Mouse (Mus musculus) forebrain, embryonic 16.5 days (tissue): Measurements from ENCODE around the gene Col4a2. TPM values are rescaled to one million over a fixed set of nuclear protein-coding genes. Genes with fewer than 3 reads are reported as not detected.

Experiments
- ATAC-seq: fragments of 200-750 bp; cut with Nextera tagmentation; 2 replicates; pipeline ENCODE4 v1.8.0; 2017; ENCODE audit warnings: mild to moderate bottlenecking, moderate library complexity
- H3K27ac ChIP-seq: fragments of 300-500 bp; sonication (generic); 2 replicates; pipeline ENCODE4 v1.5.1; 2014; ENCODE audit warnings: low read length, control low read depth
- H3K27me3 ChIP-seq: fragments of 300-500 bp; sonication (generic); replicated peaks from 2 replicates; pipeline ENCODE4 v1.6.1; 2014; ENCODE audit warnings: low read length; ENCODE audit not compliant: control insufficient read depth, insufficient read depth
- H3K36me3 ChIP-seq: fragments of 300-500 bp; sonication (generic); 2 replicates; pipeline ENCODE4 v1.6.1; 2014; ENCODE audit not compliant: control insufficient read depth, insufficient read depth
- H3K4me1 ChIP-seq: fragments of 300-500 bp; sonication (generic); replicated peaks from 2 replicates; pipeline ENCODE4 v1.6.1; 2014; ENCODE audit warnings: low read length; ENCODE audit not compliant: control insufficient read depth, insufficient read depth
- H3K4me2 ChIP-seq: fragments of 300-500 bp; sonication (generic); 2 replicates; pipeline ENCODE4 v1.6.1; 2014; ENCODE audit warnings: mild to moderate bottlenecking, low read length, control low read depth
- H3K4me3 ChIP-seq: fragments of 300-500 bp; sonication (generic); replicated peaks from 2 replicates; pipeline ENCODE4 v1.5.1; 2014; ENCODE audit warnings: mild to moderate bottlenecking, low read length, control low read depth
- H3K9ac ChIP-seq: fragments of 300-500 bp; sonication (generic); replicated peaks from 2 replicates; pipeline ENCODE4 v1.6.1; 2014; ENCODE audit warnings: low read depth, low read length, control low read depth
- H3K9me3 ChIP-seq: fragments of 300-500 bp; sonication (generic); 2 replicates; pipeline ENCODE4 v1.6.1; 2016; ENCODE audit warnings: low read length; ENCODE audit not compliant: control insufficient read depth
- WGBS: fragments of 180-500 bp; shearing (Covaris S2); extraction: QIAGEN DNeasy Blood & Tissue Kit; methylation state at CpG from one replicate; pipeline ENCODE4 v1.1.7; 2014; 5-methylcytosine and 5-hydroxymethylcytosine counted together
- polyA plus RNA-seq: library from polyadenylated mRNA; unstranded; fragments of >200 nt; fragmentation: Nextera tagmentation; extraction: Ambion mirVana; gene quantifications from 2 replicates; pipeline ENCODE4 v1.2.1, GENCODE M21; 2015

Col4a2 gene
- polyA plus RNA-seq, 1 experiment from 2014 or later: 29.1 TPM

GRCm38 (mm10) chr8:11393607-11394006 is 81.0 kb downstream of the Col4a2 start:
- H3K9ac ChIP-seq: no peak overlapping the region
- H3K27me3 ChIP-seq: no peaks in the 10 kb centered on the region
- H3K4me1 ChIP-seq: peaks cover 7% of the 10 kb centered on the region; the same call in 1 of the 2 replicates
- H3K9me3 ChIP-seq: no peaks in the 10 kb centered on the region
- WGBS: 35% methylated on average over 8 of the region's 8 CpGs
- ATAC-seq: no peak; the same call in 1 of the 2 replicates
- no peak overlapping the region for H3K4me2 ChIP-seq
- no peaks in the 10 kb centered on the region for H3K36me3 ChIP-seq
- H3K27ac ChIP-seq: no peak overlapping the region
- H3K4me3 ChIP-seq: no peak overlapping the region

DNA sequence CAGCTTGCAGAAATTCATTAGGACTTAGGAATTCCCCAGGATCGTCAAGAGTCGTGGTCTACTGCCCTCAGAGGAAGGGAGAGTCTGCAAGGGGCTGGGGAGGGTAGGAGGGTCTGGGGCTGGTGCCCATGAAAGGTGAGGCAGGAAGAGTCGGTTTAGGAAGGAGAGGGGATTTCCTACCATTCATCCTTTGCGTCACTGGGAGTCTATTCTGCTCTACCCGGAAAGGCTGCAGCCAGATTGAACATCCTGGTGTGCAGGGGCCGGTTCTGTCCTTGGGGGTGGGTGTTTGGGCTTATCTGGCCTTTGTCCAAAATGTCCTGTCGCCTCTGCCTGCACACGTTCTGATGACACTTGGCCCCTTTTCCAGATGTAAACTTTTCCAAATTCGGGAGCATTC is 82.2 kb downstream of the Col4a2 start:
- Histone ChIP-seq H3K9ac (no peak overlapping the region), H3K4me2 (no peak overlapping the region), H3K9me3 (no peaks in the 10 kb centered on the region), H3K36me3 (no peaks in the 10 kb centered on the region), H3K27ac (no peak overlapping the region), H3K4me3 (no peak overlapping the region), H3K27me3 (no peaks in the 10 kb centered on the region), H3K4me1 (peaks cover 7% of the 10 kb centered on the region)
- 61% methylated on average over 9 of the region's 9 CpGs for WGBS
- no peak for ATAC-seq

- H3K4me3 ChIP-seq: no peak overlapping the region
- no peak overlapping the region for H3K4me2 ChIP-seq
- H3K27ac ChIP-seq: no peak overlapping the region
- WGBS: 86% methylated on average over 10 of the region's 10 CpGs
- H3K9ac ChIP-seq: no peak overlapping the region
- H3K9me3 ChIP-seq: no peaks in the 10 kb centered on the region
- peaks cover 7% of the 10 kb centered on the region for H3K4me1 ChIP-seq
- H3K36me3 ChIP-seq: no peaks in the 10 kb centered on the region
- ATAC-seq: no peak
- H3K27me3 ChIP-seq: no peaks in the 10 kb centered on the region
Measured at GRCm38 (mm10) chr8:11395601-11396000, 83.0 kb downstream of the Col4a2 start.

GRCm38 (mm10) chr8:11396111-11396510 is 83.5 kb downstream of the Col4a2 start:
- no peak overlapping the region for H3K4me2 ChIP-seq
- WGBS: 74% methylated on average over 7 of the region's 7 CpGs
- no peaks in the 10 kb centered on the region for H3K36me3 ChIP-seq
- no peak for ATAC-seq
- no peak overlapping the region for H3K9ac ChIP-seq
- H3K4me3 ChIP-seq: no peak overlapping the region
- no peak overlapping the region; the same call in 1 of the 2 replicates for H3K27ac ChIP-seq
- H3K27me3 ChIP-seq: no peaks in the 10 kb centered on the region
- H3K4me1 ChIP-seq: peaks cover 7% of the 10 kb centered on the region
- no peaks in the 10 kb centered on the region for H3K9me3 ChIP-seq

DNA sequence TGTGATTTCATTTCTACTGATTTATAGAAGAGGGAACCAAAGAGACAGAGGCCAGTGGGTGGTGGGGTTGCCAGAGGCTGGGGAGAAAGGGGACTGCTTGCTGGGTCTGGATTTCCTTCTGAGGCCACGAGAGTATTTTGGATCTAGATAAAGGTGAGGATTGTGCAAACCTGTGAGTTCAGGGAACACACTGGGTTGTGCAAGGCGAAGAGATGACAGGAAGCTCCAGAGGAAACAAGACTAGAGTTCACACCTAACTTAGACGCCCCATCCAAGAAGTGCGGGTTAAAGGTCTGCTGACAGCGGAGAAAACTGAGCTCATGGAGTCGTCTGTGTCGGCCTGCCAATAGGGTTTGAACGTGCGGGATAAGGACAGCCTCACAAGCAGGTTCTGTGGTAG is 84.5 kb downstream of the Col4a2 start:
- no peaks in the 10 kb centered on the region for H3K36me3 ChIP-seq
- ATAC-seq: no peak
- H3K4me2 ChIP-seq: no peak overlapping the region
- H3K27me3 ChIP-seq: no peaks in the 10 kb centered on the region
- H3K9ac ChIP-seq: no peak overlapping the region
- no peak overlapping the region for H3K27ac ChIP-seq
- H3K4me3 ChIP-seq: no peak overlapping the region
- peaks cover 7% of the 10 kb centered on the region for H3K4me1 ChIP-seq
- H3K9me3 ChIP-seq: no peaks in the 10 kb centered on the region
- WGBS: 88% methylated on average over 9 of the region's 9 CpGs

- Histone ChIP-seq H3K9ac (no peak overlapping the region), H3K27ac (no peak overlapping the region), H3K4me2 (no peak overlapping the region), H3K36me3 (no peaks in the 10 kb centered on the region), H3K9me3 (no peaks in the 10 kb centered on the region), H3K4me3 (no peak overlapping the region), H3K4me1 (no peaks in the 10 kb centered on the region; the same call in 1 of the 2 replicates), H3K27me3 (no peaks in the 10 kb centered on the region)
- ATAC-seq: no peak
- whole genome bisulfite sequencing: 19% methylated on average over 8 of the region's 8 CpGs
Measured at GRCm38 (mm10) chr8:11399706-11400105, 87.1 kb downstream of the Col4a2 start.

DNA sequence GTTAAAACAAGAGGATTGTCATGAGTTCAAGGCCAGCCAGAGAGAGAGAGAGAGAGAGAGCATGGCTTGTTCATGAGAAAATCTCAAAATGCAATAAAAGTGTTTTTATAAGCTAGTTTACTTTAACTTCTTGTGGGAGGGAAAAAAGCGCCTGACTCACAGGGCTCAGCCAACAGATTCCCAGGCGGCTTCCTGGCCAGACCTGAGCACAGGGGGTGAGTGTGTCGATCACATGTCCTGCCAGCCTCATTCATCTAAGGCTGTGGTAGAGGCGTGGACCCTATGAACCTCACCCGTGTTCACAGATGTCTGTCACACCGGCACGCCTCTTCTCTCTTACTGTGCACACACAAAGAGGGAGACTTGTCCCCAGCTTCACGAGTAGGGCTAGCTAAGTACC is 87.6 kb downstream of the Col4a2 start:
- 80% methylated on average over 8 of the region's 8 CpGs for WGBS
- no peak overlapping the region for H3K27ac ChIP-seq

DNA sequence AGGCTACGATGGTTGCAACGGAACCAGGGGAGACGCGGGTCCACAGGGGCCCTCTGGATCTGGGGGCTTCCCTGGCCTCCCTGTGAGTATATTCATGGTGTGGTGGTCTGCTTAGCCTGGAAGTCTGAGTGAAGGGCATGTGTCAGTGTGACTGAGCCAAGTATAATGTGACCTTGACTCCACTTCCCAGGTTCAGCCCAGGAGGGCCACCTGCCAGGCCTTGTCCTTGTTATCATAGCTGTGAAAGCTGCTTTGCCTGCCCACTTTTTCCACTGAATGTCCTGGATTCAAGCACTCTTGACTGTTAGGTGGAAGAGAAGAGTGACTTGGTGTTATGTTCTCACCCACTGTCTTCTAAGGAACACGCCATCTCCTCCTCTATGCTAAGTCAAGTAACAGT is 88.6 kb downstream of the Col4a2 start:
- ATAC-seq: no peak
- WGBS: 97% methylated on average over 5 of the region's 5 CpGs
- no peaks in the 10 kb centered on the region for H3K27me3 ChIP-seq

More for the DNA sequence above, 87.6 kb downstream of the Col4a2 start:
- no peaks in the 10 kb centered on the region; the same call in 1 of the 2 replicates for H3K4me1 ChIP-seq
- no peak for ATAC-seq
- H3K36me3 ChIP-seq: no peaks in the 10 kb centered on the region
- no peak overlapping the region for H3K9ac ChIP-seq
- H3K9me3 ChIP-seq: no peaks in the 10 kb centered on the region
- no peaks in the 10 kb centered on the region for H3K27me3 ChIP-seq
- H3K4me3 ChIP-seq: no peak overlapping the region
- no peak overlapping the region for H3K4me2 ChIP-seq

DNA sequence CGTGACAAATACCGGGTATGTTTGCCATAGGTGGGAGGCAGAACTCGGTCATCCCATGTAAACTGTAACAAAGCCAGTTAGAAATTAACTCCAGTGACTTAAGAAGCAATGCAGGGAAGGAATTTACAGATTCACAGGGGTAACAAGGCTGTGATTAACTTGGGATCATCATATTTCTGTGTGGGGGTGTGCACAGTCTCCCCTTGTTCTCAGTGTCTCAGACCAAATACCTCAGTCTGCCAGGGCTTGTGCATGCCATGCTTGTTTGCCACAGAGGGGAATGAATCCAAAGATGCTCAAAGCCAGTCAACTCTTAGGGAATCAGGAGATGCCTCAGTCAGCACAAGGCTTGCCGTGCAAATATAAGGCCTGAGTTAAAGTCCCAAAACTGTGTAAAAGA is 89.6 kb downstream of the Col4a2 start:
- ATAC-seq: no peak
- no peaks in the 10 kb centered on the region for H3K36me3 ChIP-seq
- 95% methylated on average over 4 of the region's 4 CpGs for WGBS

More for the DNA sequence above, 88.6 kb downstream of the Col4a2 start:
- no peaks in the 10 kb centered on the region for H3K9me3 ChIP-seq
- no peaks in the 10 kb centered on the region for H3K36me3 ChIP-seq
- H3K4me3 ChIP-seq: no peak overlapping the region
- peaks cover 6% of the 10 kb centered on the region for H3K4me1 ChIP-seq
- no peak overlapping the region for H3K9ac ChIP-seq
- H3K27ac ChIP-seq: no peak overlapping the region
- H3K4me2 ChIP-seq: no peak overlapping the region

DNA sequence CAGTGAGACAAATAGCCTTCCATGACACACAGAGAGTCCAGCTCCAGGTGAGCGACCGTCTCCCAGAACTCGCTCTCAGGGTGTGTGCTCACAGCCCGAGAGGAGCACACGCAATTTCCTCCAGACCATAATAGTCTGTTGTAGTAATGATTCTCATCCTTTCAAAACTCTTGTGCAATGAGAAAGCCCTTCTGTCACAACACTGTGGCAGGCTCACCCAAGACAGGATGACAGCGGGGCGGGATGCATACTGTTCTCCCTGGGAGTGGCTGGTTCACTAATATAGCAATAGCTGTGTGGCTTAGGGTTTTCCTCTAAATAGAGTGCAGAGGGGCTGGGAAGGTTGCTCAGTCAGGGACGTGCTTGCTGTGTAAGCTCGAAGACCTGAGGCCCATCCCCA is 91.2 kb downstream of the Col4a2 start:
- Histone ChIP-seq H3K4me2 (no peak overlapping the region), H3K27ac (no peak overlapping the region), H3K9ac (no peak overlapping the region), H3K4me3 (no peak overlapping the region), H3K36me3 (no peaks in the 10 kb centered on the region), H3K27me3 (no peaks in the 10 kb centered on the region), H3K4me1 (peaks cover 13% of the 10 kb centered on the region), H3K9me3 (no peaks in the 10 kb centered on the region)
- 88% methylated on average over 9 of the region's 9 CpGs for WGBS
- ATAC-seq: no peak

More for the DNA sequence above, 89.6 kb downstream of the Col4a2 start:
- Histone ChIP-seq H3K9ac (no peak overlapping the region), H3K4me3 (no peak overlapping the region), H3K9me3 (no peaks in the 10 kb centered on the region), H3K27ac (no peak overlapping the region), H3K4me1 (peaks cover 13% of the 10 kb centered on the region), H3K4me2 (no peak overlapping the region), H3K27me3 (no peaks in the 10 kb centered on the region)
